Mouse (Mus musculus) myocyte (in vitro differentiated cells): ENCODE measurements around the gene Gm20388.

Experiments
- E2F4 ChIP-seq: IDR thresholded peaks from one replicate; pipeline ENCODE4 v1.6.1; 2011; ENCODE audit warnings: mild to moderate bottlenecking, control low read depth, moderate library complexity; ENCODE audit not compliant: insufficient read depth
- MAX ChIP-seq: IDR thresholded peaks from one replicate; pipeline ENCODE4 v1.6.1; 2011; ENCODE audit warnings: low read depth, mild to moderate bottlenecking, control low read depth
- MYOD1 ChIP-seq, 3 experiments: IDR thresholded peaks; one replicate each; pipeline ENCODE4 v1.6.1; 2011; ENCODE audit warnings: control low read depth in 2 of 3, low read depth in 2 of 3, mild to moderate bottlenecking in 2 of 3, moderate library complexity in 1 of 3; ENCODE audit not compliant: insufficient read length in 2 of 3, control insufficient read depth in 1 of 3
- MYOG ChIP-seq, 3 experiments: IDR thresholded peaks; one replicate each; pipeline ENCODE4 v1.6.1; 2011; ENCODE audit warnings: control low read depth in 2 of 3, low read depth in 2 of 3, mild to moderate bottlenecking in 2 of 3; ENCODE audit not compliant: insufficient read length in 2 of 3, control insufficient read depth in 1 of 3, insufficient read depth in 1 of 3
- POLR2A ChIP-seq: IDR thresholded peaks from one replicate; pipeline ENCODE4 v1.6.1; 2011; ENCODE audit warnings: low read depth, mild to moderate bottlenecking, control low read depth, moderate library complexity; ENCODE audit not compliant: insufficient read length
- POLR2AphosphoS2 ChIP-seq: IDR thresholded peaks from one replicate; pipeline ENCODE4 v1.6.1; 2011; ENCODE audit warnings: low read depth, control low read depth; ENCODE audit not compliant: insufficient read length
- REST ChIP-seq: IDR thresholded peaks from one replicate; pipeline ENCODE4 v1.6.1; 2011; ENCODE audit warnings: mild to moderate bottlenecking, control low read depth, moderate library complexity; ENCODE audit not compliant: insufficient read depth, insufficient read length
- SRF ChIP-seq: IDR thresholded peaks from one replicate; pipeline ENCODE4 v1.6.1; 2011; ENCODE audit warnings: low read depth; ENCODE audit not compliant: control insufficient read depth, insufficient read length
- TCF12 ChIP-seq: IDR thresholded peaks from one replicate; pipeline ENCODE4 v1.6.1; 2011; ENCODE audit warnings: mild to moderate bottlenecking, control low read depth; ENCODE audit not compliant: poor library complexity, insufficient read depth, severe bottlenecking
- TCF3 ChIP-seq: IDR thresholded peaks from one replicate; pipeline ENCODE4 v1.6.1; 2011; ENCODE audit warnings: low read depth, control low read depth; ENCODE audit not compliant: insufficient read length
- USF1 ChIP-seq: IDR thresholded peaks from one replicate; pipeline ENCODE4 v1.6.1; 2011; ENCODE audit warnings: low read depth, mild to moderate bottlenecking, control low read depth, moderate library complexity

GRCm38 (mm10) chr8:123732332-123732731, 3821.7 kb downstream of the Gm20388 start:
- TF ChIP-seq POLR2A: no peak
- no peak for TF ChIP-seq MAX
- no peak for TF ChIP-seq USF1
- no peak for TF ChIP-seq POLR2AphosphoS2
- no peak for TF ChIP-seq SRF
- TF ChIP-seq MYOG (IDR thresholded peaks at IDR 0.05; ENCODE audit: control insufficient read depth in 1 of 3, insufficient read depth in 1 of 3, insufficient read length in 2 of 3, low read depth in 2 of 3): no peak
- TF ChIP-seq TCF12: no peak
- TF ChIP-seq MYOD1 (IDR thresholded peaks at IDR 0.05; ENCODE audit: control insufficient read depth in 1 of 3, insufficient read length in 2 of 3, low read depth in 2 of 3): no peak
- no peak for TF ChIP-seq E2F4
- no peak for TF ChIP-seq TCF3
- TF ChIP-seq REST: no peak
